Mouse (Mus musculus) C2C12 (cell line): ENCODE results near the gene Prkg1. TPM values are rescaled to one million over a fixed set of nuclear protein-coding genes. Genes with fewer than 3 reads are reported as not detected.

Experiments used
- H3K27me3 ChIP-seq: one replicate; pipeline ENCODE4 v1.6.1; 2011; ENCODE audit not compliant: control insufficient read depth, insufficient read depth, insufficient read length
- H3K36me3 ChIP-seq: one replicate; pipeline ENCODE4 v1.6.1; 2011; ENCODE audit not compliant: control insufficient read depth, insufficient read depth
- H3K4me3 ChIP-seq: one replicate; pipeline ENCODE4 v1.5.1; 2011; ENCODE audit warnings: mild to moderate bottlenecking, control low read depth; ENCODE audit not compliant: poor library complexity, insufficient read depth, severe bottlenecking
- H3K79me2 ChIP-seq: one replicate; pipeline ENCODE4 v1.6.1; 2011; ENCODE audit not compliant: control insufficient read depth, insufficient read depth
- H3K79me3 ChIP-seq: one replicate; pipeline ENCODE4 v1.6.1; 2011; ENCODE audit warnings: low read depth, control low read depth
- H3ac ChIP-seq: one replicate; pipeline ENCODE3; 2011; ENCODE audit warnings: low read depth; ENCODE audit not compliant: control insufficient read depth, insufficient read length
- CEBPB ChIP-seq: IDR thresholded peaks from one replicate; pipeline ENCODE4 v1.6.1; 2011; ENCODE audit warnings: low read depth, mild to moderate bottlenecking, control low read depth, moderate library complexity
- CTCF ChIP-seq: IDR thresholded peaks from one replicate; pipeline ENCODE4 v1.5.1; 2011; ENCODE audit not compliant: control insufficient read depth, insufficient read depth, insufficient read length
- FOSL1 ChIP-seq: IDR thresholded peaks from one replicate; pipeline ENCODE4 v1.8.0; 2011; ENCODE audit warnings: mild to moderate bottlenecking, low read length; ENCODE audit not compliant: poor library complexity, insufficient read depth, severe bottlenecking
- MAX ChIP-seq: IDR thresholded peaks from one replicate; pipeline ENCODE4 v1.6.1; 2011; ENCODE audit warnings: mild to moderate bottlenecking, control low read depth
- MYOD1 ChIP-seq: IDR thresholded peaks from one replicate; pipeline ENCODE4 v1.6.1; 2011; ENCODE audit warnings: low read depth; ENCODE audit not compliant: control insufficient read depth, insufficient read length
- MYOG ChIP-seq: IDR thresholded peaks from one replicate; pipeline ENCODE4 v1.6.1; 2011; ENCODE audit not compliant: control insufficient read depth, insufficient read length; ENCODE audit errors: extremely low read depth
- USF1 ChIP-seq: IDR thresholded peaks from one replicate; pipeline ENCODE4 v1.6.1; 2011; ENCODE audit warnings: low read depth, mild to moderate bottlenecking, control low read depth, moderate library complexity
- polyA plus RNA-seq: library from polyadenylated mRNA; unstranded; fragments of >200 nt; fragmentation: generic; extraction: Trizol; gene quantifications from one replicate; pipeline ENCODE4 v1.2.1, GENCODE M21; 2012; ENCODE audit warnings: missing spikeins

The Prkg1 gene
- polyA plus RNA-seq, 1 experiment: 0.47 TPM

DNA sequence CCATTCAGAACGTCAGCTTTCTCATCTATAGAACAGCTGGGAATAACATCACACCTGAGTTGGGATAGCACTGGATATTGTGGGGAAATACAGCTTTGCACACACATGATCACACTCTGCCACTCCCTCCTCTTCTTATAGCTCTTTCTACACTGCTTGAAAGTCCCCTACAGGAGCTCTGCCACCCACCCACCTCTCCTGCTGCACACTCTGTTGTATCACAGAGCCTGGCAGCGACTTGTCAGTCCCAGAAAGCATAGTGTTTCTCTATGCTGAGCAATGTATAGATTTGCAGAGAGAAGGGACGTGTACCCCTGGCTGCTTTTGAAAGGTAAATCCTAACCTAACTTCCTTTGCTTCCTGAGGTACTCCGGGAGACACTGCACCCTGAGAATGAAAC is 275.2 kb downstream of the Prkg1 start:
- no peak for TF ChIP-seq MYOD1
- TF ChIP-seq MYOG: no peak
- TF ChIP-seq CEBPB: no peak
- no peak for TF ChIP-seq USF1
- no peak for TF ChIP-seq FOSL1
- no peak for TF ChIP-seq CTCF
- no peak for TF ChIP-seq MAX
- H3ac ChIP-seq: no peak overlapping the region

GRCm38 (mm10) chr19:31471766-31472165 is 293.1 kb downstream of the Prkg1 start:
- no peak overlapping the region for H3K4me3 ChIP-seq
- H3K79me3 ChIP-seq: no peaks in the 10 kb centered on the region
- no peak overlapping the region for H3ac ChIP-seq
- H3K36me3 ChIP-seq: no peaks in the 10 kb centered on the region
- TF ChIP-seq CEBPB: no peak
- no peak for TF ChIP-seq FOSL1
- TF ChIP-seq MYOD1: no peak
- no peak for TF ChIP-seq CTCF
- TF ChIP-seq MYOG: no peak
- TF ChIP-seq USF1: no peak
- TF ChIP-seq MAX: no peak
- H3K27me3 ChIP-seq: no peaks in the 10 kb centered on the region
- no peaks in the 10 kb centered on the region for H3K79me2 ChIP-seq

More for the DNA sequence above, 275.2 kb downstream of the Prkg1 start:
- H3K79me2 ChIP-seq: no peaks in the 10 kb centered on the region
- H3K36me3 ChIP-seq: no peaks in the 10 kb centered on the region
- H3K27me3 ChIP-seq: no peaks in the 10 kb centered on the region
- H3K4me3 ChIP-seq: no peak overlapping the region
- no peaks in the 10 kb centered on the region for H3K79me3 ChIP-seq

DNA sequence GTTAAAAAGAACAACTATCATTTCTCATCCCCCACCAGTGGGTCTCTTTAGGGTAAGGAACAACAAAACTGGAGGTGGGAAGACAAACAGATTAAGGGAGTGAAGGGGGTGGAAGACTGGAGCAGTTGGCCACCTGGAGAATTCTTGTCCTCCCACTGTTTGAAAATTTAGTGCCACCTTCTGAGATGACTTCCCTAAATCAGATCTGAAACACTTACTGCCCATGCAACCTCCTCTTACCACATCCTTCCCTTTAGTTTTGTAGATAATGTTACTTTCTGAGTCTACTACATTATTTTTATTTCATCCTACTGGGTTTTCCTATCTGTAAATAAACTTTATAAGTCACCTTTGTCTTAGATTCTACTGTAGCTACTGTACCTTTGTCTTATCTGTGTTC is 304.6 kb downstream of the Prkg1 start:
- H3K79me3 ChIP-seq: no peaks in the 10 kb centered on the region
- TF ChIP-seq FOSL1 (no peak), MYOG (no peak), CTCF (no peak), MYOD1 (no peak), USF1 (no peak), MAX (no peak), CEBPB (no peak)
- no peaks in the 10 kb centered on the region for H3K36me3 ChIP-seq
- no peak overlapping the region for H3ac ChIP-seq
- H3K27me3 ChIP-seq: no peaks in the 10 kb centered on the region
- H3K4me3 ChIP-seq: no peak overlapping the region
- no peaks in the 10 kb centered on the region for H3K79me2 ChIP-seq

DNA sequence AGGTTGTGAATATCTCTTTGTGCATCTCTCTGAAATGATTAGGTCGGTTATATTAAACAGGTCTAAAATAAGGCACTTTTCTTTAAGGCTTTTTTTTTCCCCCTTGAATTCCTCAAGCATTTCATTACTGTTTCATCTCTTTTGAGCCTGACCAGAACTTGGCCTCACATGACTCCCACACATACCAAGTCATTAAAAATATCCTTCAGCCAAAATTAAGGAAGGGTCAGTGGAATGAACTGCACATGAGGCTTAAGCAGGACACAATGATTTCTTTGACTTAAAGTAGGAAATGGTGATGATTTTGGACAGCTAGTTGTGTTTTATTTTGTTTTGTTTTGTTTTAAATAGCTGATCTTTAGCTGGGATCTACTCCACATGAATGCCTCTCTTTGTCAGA is 320.7 kb downstream of the Prkg1 start:
- Histone ChIP-seq H3K27me3 (no peaks in the 10 kb centered on the region), H3ac (no peak overlapping the region), H3K79me2 (no peaks in the 10 kb centered on the region), H3K79me3 (no peaks in the 10 kb centered on the region), H3K4me3 (no peak overlapping the region), H3K36me3 (no peaks in the 10 kb centered on the region)
- no peak for TF ChIP-seq FOSL1
- no peak for TF ChIP-seq CTCF
- TF ChIP-seq MYOG: no peak
- no peak for TF ChIP-seq MYOD1
- TF ChIP-seq MAX: no peak
- TF ChIP-seq USF1: no peak
- no peak for TF ChIP-seq CEBPB

- H3K36me3 ChIP-seq: no peaks in the 10 kb centered on the region
- TF ChIP-seq MAX (no peak), MYOG (no peak), CEBPB (no peak), MYOD1 (no peak), CTCF (no peak), FOSL1 (no peak), USF1 (no peak)
- no peaks in the 10 kb centered on the region for H3K79me2 ChIP-seq
- H3ac ChIP-seq: no peak overlapping the region
- no peaks in the 10 kb centered on the region for H3K79me3 ChIP-seq
- no peaks in the 10 kb centered on the region for H3K27me3 ChIP-seq
- H3K4me3 ChIP-seq: no peak overlapping the region
Observed at GRCm38 (mm10) chr19:31442311-31442710, 322.5 kb downstream of the Prkg1 start.

DNA sequence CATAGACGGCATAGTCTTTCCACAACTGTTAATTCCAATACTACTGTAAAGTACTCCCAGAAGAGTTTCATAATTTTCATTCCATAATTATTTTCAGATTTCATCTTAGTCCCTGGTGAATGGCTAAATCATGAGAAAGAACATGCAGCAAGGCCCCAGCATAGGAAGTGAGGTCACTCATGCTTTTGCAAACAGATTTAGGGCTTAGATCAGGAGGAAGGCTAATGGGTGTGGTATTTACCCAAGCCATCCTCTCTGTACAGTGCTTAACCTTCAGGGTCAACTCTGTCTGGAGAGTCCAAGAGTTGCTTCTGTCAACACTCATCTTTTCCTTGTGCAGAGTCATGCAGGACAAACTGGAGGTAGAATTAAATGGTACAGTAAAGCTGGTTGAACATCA is 331.4 kb downstream of the Prkg1 start:
- no peaks in the 10 kb centered on the region for H3K79me2 ChIP-seq
- no peak overlapping the region for H3ac ChIP-seq
- no peaks in the 10 kb centered on the region for H3K79me3 ChIP-seq
- H3K36me3 ChIP-seq: no peaks in the 10 kb centered on the region
- H3K27me3 ChIP-seq: no peaks in the 10 kb centered on the region
- TF ChIP-seq FOSL1: no peak
- no peak for TF ChIP-seq CEBPB
- TF ChIP-seq USF1: no peak
- no peak for TF ChIP-seq MYOG
- no peak for TF ChIP-seq MAX
- H3K4me3 ChIP-seq: no peak overlapping the region
